Mouse (Mus musculus) cerebellum, adult 18-20 months (tissue): ENCODE results near the gene Smarca4.

Source experiments
- DNase-seq, 2 experiments: peaks; one replicate each; pipeline ENCODE4 v3.0.0; 2021

The Smarca4 gene

GRCm38 (mm10) chr9:21601722-21602399, 14.1 kb upstream of the Smarca4 start:
- DNase-seq, result peak; percentile 72 to 84

DNA sequence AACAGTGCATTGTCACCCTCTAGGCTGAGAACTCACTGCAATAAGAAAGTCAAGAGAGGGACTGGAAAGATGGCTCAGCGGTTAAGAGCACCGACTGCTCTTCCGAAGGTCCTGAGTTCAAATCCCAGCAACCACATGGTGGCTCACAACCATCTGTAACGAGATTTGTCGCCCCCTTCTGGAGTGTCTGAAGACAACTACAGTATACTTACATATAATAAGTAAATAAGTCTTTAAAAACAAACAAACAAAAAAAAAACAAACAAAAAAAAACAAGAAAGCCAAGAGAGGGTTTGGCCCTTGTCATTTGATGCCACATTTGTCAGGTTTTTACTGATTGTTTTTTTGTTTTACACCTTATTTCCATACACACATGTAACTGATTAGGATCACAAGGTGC, 11.8 kb upstream of the Smarca4 start:
- no peak for DNase-seq

DNA sequence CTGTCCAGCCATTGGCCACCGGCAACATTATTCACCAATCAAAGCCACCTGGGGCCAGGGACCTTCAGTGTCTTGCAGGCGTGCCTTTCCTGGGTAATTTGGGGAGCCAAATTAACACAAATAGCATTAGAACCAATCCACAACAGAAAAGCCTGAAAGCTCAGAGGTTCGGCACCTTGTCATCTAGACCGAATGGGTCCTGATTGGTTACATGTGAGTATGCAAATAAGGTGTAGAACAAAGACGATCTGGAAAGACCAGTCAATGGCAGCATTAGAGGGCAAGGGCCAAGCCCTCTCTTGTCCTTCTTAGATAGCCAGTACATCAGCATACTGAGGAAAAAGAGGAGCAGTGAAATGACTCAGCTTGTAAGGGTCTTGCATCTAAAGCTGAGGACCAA, 10.1 kb upstream of the Smarca4 start:
- no peak for DNase-seq

- DNase-seq, result no peak
These were observed 9.3 kb upstream of the Smarca4 start for GRCm38 (mm10) chr9:21606648-21607047.

DNA sequence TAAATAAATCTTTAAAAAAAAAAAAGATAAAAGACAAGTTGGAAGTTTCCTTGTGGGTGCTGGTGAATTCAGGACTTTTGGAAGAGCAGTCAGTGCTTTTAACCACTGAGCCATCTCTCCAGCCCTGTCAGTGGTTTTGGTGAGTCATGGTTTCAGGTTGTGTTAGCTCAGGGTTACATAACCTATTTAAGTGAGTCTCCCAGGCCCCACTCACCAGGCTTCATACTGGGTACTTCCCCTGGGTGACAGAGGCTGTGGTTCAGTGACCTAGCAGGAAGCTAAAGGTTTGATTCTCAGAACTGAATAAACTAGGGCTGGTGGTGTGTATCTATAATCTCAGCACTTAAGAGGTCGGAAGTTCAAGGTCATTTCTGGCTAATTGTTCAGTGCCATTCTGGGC, 6.1 kb upstream of the Smarca4 start:
- no peak for DNase-seq

GRCm38 (mm10) chr9:21614864-21615616, 929 bp upstream of the Smarca4 start:
- DNase-seq, result no peak

DNA sequence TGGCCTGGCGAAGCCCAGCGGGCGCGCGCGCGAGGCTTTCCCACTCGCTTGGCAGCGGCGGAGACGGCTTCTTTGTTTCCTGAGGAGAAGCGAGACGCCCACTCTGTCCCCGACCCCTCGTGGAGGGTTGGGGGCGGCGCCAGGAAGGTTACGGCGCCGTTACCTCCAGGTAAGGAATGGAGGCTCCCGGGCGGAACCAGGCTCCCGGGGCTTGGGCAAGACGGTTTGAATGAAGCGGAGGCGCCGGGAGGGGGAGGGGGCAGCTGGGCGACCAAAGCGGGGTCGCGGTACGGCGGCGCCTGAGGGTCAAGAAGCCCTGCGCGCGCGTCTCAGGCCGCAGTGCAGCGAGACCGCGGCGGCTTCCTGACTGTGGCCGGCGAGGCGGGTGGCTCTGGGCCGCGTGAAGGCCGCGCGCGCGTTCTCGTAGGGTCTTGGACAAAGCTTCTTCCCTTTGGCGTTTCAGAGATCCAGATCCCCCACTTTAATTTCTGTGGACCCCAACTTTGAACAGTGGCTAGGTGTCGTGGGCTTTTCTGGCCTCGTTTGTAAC, 338 bp downstream of the Smarca4 start:
- DNase-seq, result peak; percentile 82 to 91

DNA sequence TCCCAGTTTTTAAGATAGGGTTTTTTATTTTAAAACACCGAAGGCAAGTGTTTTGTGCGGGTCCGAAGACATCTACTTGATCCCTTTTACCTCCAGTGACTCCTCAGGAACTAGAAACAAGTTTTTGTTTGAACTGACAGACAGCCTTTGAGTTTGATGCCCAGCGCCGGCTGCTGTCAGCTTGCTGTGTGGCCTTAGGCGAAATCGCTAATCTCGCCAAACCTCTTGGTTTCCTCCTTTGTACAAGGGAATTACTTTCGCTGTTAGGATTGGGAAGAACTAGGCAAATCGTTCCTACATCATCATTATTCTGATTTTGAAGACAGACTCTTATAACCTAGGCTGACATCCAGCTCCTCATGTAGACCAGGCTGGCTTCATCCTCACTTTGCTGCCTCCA, 1.1 kb downstream of the Smarca4 start:
- peak in 1 of 2 experiments; percentile 26 for DNase-seq

GRCm38 (mm10) chr9:21620229-21620628, 4.3 kb downstream of the Smarca4 start:
- DNase-seq, result no peak

DNA sequence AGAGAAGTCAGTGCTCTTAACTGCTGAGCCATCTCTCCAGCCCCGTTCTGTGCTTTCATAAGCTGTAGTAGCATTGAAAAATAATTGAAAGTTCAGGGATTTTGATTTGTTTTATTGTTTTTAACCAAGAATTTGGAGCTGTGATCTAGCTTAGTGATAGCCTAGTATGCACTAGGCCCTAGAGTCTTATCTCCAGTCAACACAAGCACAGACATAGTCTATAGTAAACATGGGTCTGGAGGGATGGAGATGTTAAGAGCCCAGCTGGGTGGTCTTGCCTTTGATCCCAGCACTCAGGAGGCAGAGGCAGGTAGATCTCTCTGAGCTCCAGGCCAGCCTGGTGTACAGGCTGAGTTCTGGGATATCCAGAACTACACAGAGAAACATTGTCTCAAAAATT, 6.7 kb downstream of the Smarca4 start:
- no peak for DNase-seq

- DNase-seq, result no peak
These were observed 9.7 kb downstream of the Smarca4 start for GRCm38 (mm10) chr9:21625342-21626339.

- DNase-seq, result no peak
These were observed 10.6 kb downstream of the Smarca4 start for GRCm38 (mm10) chr9:21626571-21626970.

DNA sequence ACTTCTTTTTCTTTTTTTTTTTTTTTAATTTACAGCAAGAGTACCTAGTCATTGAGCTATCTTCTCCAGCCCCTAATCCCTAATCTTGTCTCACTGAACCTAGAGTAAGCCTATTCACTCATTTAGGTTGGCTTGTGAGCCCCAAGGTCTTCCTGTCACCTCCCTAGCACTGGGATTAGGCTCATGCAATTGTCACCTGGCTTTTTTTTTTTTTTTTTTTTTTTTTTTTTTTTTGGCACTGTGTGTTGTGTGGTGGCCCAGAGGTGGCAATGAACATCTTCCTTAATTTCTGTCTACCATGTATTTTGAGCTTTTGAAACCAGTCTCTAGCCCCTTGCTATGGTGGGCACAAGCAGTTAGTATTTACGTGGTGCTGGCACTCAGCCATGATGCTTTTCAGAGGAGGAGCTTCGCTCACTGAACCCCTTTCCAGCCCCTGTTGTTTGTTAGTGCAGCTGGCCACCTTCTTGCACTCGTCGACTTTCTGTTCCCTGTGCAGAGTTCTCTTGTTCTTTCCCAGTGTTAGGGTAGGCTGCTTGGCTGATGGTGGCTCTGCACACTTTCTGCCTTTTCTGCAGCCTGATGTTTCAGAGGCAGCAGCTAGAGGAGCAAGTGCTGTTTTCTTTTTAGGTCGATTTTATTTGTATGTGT, 11.3 kb downstream of the Smarca4 start:
- DNase-seq, result no peak

DNA sequence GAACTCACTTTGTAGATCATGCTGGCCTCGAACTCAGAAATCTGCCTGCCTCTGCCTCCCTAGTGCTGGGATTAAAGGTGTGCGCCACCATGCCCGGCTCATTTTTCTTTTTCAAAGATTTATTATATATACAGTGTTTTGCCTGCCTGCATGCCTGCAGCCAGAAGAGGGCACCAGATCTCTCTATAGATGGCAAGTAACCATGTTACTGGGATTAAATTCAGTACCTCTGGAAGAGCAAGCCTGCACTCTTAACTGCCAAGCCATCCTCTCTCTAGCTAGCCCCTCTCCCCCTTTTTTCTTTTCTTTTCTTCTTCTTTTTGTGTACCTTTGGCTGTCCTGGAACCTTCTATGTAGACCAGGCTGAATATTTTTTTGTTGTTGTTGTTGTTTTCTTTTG, 14.7 kb downstream of the Smarca4 start:
- DNase-seq, result peak; percentile 72 to 73

GRCm38 (mm10) chr9:21633106-21633505, 17.1 kb downstream of the Smarca4 start:
- no peak for DNase-seq

DNA sequence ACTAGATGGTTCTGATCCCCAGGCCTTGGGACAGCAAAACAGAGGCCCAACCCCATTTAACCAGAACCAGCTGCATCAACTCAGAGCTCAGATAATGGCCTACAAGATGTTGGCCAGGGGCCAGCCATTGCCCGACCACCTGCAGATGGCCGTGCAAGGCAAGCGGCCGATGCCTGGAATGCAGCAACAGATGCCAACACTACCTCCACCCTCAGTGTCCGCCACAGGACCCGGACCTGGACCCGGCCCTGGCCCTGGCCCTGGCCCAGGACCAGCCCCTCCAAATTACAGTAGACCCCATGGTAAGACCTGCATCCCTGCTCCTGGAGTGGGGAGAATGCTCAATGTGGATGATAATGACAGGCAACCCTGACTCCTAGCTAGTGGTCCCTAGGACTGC, 19.7 kb downstream of the Smarca4 start:
- peak in 1 of 2 experiments; percentile 52 for DNase-seq

DNA sequence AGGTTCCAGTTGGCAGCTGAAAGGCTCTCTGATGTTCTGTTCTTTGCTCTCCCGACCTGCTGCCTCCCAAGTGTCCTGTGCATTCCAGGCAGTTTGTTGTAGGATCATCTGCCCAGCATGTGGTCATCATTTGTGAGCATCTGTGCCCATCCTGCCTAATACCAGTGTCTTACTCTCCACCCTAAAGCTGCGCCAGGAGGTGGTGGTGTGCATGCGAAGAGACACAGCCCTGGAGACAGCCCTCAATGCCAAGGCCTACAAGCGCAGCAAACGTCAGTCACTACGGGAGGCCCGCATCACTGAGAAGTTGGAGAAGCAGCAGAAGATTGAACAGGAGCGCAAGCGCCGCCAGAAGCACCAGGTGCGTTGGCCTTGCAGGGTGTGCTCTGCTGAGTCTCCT, 23.1 kb downstream of the Smarca4 start:
- peak; percentile 59 to 61 for DNase-seq

- no peak for DNase-seq
These were observed 30.4 kb downstream of the Smarca4 start for GRCm38 (mm10) chr9:21646366-21646765.

DNA sequence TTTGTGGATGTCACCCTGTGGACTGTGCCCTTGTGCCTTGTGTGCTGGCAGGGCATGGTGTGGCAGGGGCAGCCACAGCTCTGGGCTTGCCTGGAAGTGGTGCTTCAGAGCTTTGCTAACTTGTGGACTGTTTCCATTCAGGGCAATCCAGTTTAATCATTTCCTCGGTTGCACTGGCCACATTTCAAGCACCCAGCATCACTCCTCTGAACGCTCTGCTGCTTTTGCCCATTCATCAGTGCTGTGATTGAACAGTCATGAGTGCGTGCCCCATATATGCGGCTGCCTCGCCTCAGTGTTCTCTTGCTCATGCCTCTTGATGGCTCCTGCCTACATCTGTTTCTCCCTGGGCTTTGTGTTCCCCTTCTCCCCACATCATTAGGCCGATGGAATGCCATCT, 31.8 kb downstream of the Smarca4 start:
- DNase-seq, result no peak

DNA sequence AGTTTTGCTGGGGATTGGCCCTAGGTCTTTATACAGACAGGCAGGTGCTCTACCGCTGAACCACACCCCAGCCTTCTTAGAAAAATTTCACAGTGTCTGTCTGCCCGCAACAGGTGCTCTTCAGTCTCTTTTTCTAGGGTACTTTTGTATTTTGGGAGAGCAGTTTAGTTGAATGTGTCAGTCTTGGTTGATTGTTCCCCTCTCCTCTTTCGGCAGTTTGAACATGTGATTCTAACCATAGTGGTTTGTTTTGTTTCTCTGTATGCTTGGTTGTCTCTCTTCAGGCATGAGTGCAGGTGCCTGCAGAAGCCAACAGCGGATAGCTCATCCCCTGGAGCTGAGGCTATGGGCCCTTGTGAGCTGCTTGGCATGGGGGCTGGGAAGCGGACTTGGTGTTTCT, 36.3 kb downstream of the Smarca4 start:
- DNase-seq, result no peak

GRCm38 (mm10) chr9:21653253-21653652, 37.3 kb downstream of the Smarca4 start:
- no peak for DNase-seq

DNA sequence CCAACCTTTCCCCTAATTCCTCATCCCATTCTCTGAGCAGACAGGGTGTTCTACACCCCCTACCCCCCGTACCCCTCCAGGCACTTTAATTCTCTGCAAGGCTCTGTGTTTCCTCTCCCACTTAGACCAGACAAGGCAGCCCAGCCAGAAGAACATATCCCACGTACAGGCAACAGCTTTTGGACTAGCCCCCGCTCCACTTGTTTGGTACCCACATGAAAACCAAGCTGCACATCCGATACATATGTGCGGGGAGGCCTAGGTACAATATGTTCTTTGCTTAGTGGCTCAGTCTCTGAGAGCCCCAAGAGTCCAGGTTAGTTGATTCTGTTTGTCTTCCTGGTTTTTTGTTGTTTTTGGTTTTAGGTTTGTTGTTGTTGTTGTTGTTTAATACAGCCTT, 46.1 kb downstream of the Smarca4 start:
- no peak for DNase-seq
